Mouse (Mus musculus): ENCODE data around the gene Hipk2. TPM values are rescaled to one million over a fixed set of nuclear protein-coding genes. Genes with fewer than 3 reads are reported as not detected.

The Hipk2 gene
- polyA plus RNA-seq, 1 experiment = 33.9 TPM

GRCm38 (mm10) chr6:38778887-38779286, 97.1 kb downstream of the Hipk2 start:
- no peak overlapping the region for H3K27ac ChIP-seq (ENCODE audit: control insufficient read depth, insufficient read depth, low read depth, low read length)
- no peak overlapping the region for H3K4me3 ChIP-seq (ENCODE audit: control insufficient read depth, low read depth, low read length)
- TF ChIP-seq CTCF (IDR thresholded peaks at IDR 0.05; ENCODE audit: control insufficient read depth, insufficient read depth, insufficient replicate concordance, low read depth, low read length) (no peak), POLR2A (IDR thresholded peaks at IDR 0.05; ENCODE audit: control insufficient read depth, low read depth, low read length) (no peak)
- no peaks in the 10 kb centered on the region for H3K27me3 ChIP-seq (ENCODE audit: control insufficient read depth, insufficient read depth, low read length)
- no peaks in the 10 kb centered on the region for H3K4me1 ChIP-seq (ENCODE audit: control insufficient read depth, insufficient read depth, low read length)
- H3K36me3 ChIP-seq (ENCODE audit: control insufficient read depth, insufficient read depth, low read length) = no peaks in the 10 kb centered on the region

GRCm38 (mm10) chr6:38776000-38776584, 99.9 kb downstream of the Hipk2 start:
- TF ChIP-seq POLR2A (IDR thresholded peaks at IDR 0.05; ENCODE audit: control insufficient read depth, low read depth, low read length) (no peak), CTCF (IDR thresholded peaks at IDR 0.05; ENCODE audit: control insufficient read depth, insufficient read depth, insufficient replicate concordance, low read depth, low read length) (no peak)
- no peaks in the 10 kb centered on the region for H3K36me3 ChIP-seq (ENCODE audit: control insufficient read depth, insufficient read depth, low read length)
- no peak overlapping the region for H3K27ac ChIP-seq (ENCODE audit: control insufficient read depth, insufficient read depth, low read depth, low read length)
- H3K27me3 ChIP-seq (ENCODE audit: control insufficient read depth, insufficient read depth, low read length) = no peaks in the 10 kb centered on the region
- no peaks in the 10 kb centered on the region for H3K4me1 ChIP-seq (ENCODE audit: control insufficient read depth, insufficient read depth, low read length)
- no peak overlapping the region for H3K4me3 ChIP-seq (ENCODE audit: control insufficient read depth, low read depth, low read length)

GRCm38 (mm10) chr6:38772836-38773518, 103.0 kb downstream of the Hipk2 start:
- H3K4me1 ChIP-seq (ENCODE audit: control insufficient read depth, insufficient read depth, low read length) = no peaks in the 10 kb centered on the region
- H3K4me3 ChIP-seq (ENCODE audit: control insufficient read depth, low read depth, low read length) = no peak overlapping the region
- no peaks in the 10 kb centered on the region for H3K36me3 ChIP-seq (ENCODE audit: control insufficient read depth, insufficient read depth, low read length)
- H3K27me3 ChIP-seq (ENCODE audit: control insufficient read depth, insufficient read depth, low read length) = no peaks in the 10 kb centered on the region
- H3K27ac ChIP-seq (ENCODE audit: control insufficient read depth, insufficient read depth, low read depth, low read length) = no peak overlapping the region
- no peak for TF ChIP-seq CTCF (IDR thresholded peaks at IDR 0.05; ENCODE audit: control insufficient read depth, insufficient read depth, insufficient replicate concordance, low read depth, low read length)

GRCm38 (mm10) chr6:38771061-38771667, 104.8 kb downstream of the Hipk2 start:
- H3K36me3 ChIP-seq (ENCODE audit: control insufficient read depth, insufficient read depth, low read length) = no peaks in the 10 kb centered on the region
- H3K27ac ChIP-seq (ENCODE audit: control insufficient read depth, insufficient read depth, low read depth, low read length) = no peak overlapping the region
- no peak overlapping the region for H3K4me3 ChIP-seq (ENCODE audit: control insufficient read depth, low read depth, low read length)
- no peaks in the 10 kb centered on the region for H3K4me1 ChIP-seq (ENCODE audit: control insufficient read depth, insufficient read depth, low read length)
- TF ChIP-seq CTCF (IDR thresholded peaks at IDR 0.05; ENCODE audit: control insufficient read depth, insufficient read depth, insufficient replicate concordance, low read depth, low read length) = no peak
- no peak for TF ChIP-seq POLR2A (IDR thresholded peaks at IDR 0.05; ENCODE audit: control insufficient read depth, low read depth, low read length)
- H3K27me3 ChIP-seq (ENCODE audit: control insufficient read depth, insufficient read depth, low read length) = no peaks in the 10 kb centered on the region

GRCm38 (mm10) chr6:38769627-38770026, 106.3 kb downstream of the Hipk2 start:
- TF ChIP-seq POLR2A (IDR thresholded peaks at IDR 0.05; ENCODE audit: control insufficient read depth, low read depth, low read length) = no peak
- no peak for TF ChIP-seq CTCF (IDR thresholded peaks at IDR 0.05; ENCODE audit: control insufficient read depth, insufficient read depth, insufficient replicate concordance, low read depth, low read length)
- Histone ChIP-seq H3K27ac (ENCODE audit: control insufficient read depth, insufficient read depth, low read depth, low read length) (no peak overlapping the region), H3K36me3 (ENCODE audit: control insufficient read depth, insufficient read depth, low read length) (no peaks in the 10 kb centered on the region), H3K27me3 (ENCODE audit: control insufficient read depth, insufficient read depth, low read length) (no peaks in the 10 kb centered on the region), H3K4me1 (ENCODE audit: control insufficient read depth, insufficient read depth, low read length) (no peaks in the 10 kb centered on the region), H3K4me3 (ENCODE audit: control insufficient read depth, low read depth, low read length) (no peak overlapping the region)

- Histone ChIP-seq H3K36me3 (ENCODE audit: control insufficient read depth, insufficient read depth, low read length) (no peaks in the 10 kb centered on the region), H3K4me3 (ENCODE audit: control insufficient read depth, low read depth, low read length) (no peak overlapping the region), H3K27me3 (ENCODE audit: control insufficient read depth, insufficient read depth, low read length) (no peaks in the 10 kb centered on the region), H3K27ac (ENCODE audit: control insufficient read depth, insufficient read depth, low read depth, low read length) (no peak overlapping the region), H3K4me1 (ENCODE audit: control insufficient read depth, insufficient read depth, low read length) (no peaks in the 10 kb centered on the region)
- TF ChIP-seq CTCF (IDR thresholded peaks at IDR 0.05; ENCODE audit: control insufficient read depth, insufficient read depth, insufficient replicate concordance, low read depth, low read length) (no peak), POLR2A (IDR thresholded peaks at IDR 0.05; ENCODE audit: control insufficient read depth, low read depth, low read length) (no peak)
Measured at GRCm38 (mm10) chr6:38762588-38763265, 113.2 kb downstream of the Hipk2 start.

- no peaks in the 10 kb centered on the region for H3K4me1 ChIP-seq (ENCODE audit: control insufficient read depth, insufficient read depth, low read length)
- H3K36me3 ChIP-seq (ENCODE audit: control insufficient read depth, insufficient read depth, low read length) = no peaks in the 10 kb centered on the region
- H3K27ac ChIP-seq (ENCODE audit: control insufficient read depth, insufficient read depth, low read depth, low read length) = no peak overlapping the region
- H3K4me3 ChIP-seq (ENCODE audit: control insufficient read depth, low read depth, low read length) = no peak overlapping the region
- H3K27me3 ChIP-seq (ENCODE audit: control insufficient read depth, insufficient read depth, low read length) = no peaks in the 10 kb centered on the region
- TF ChIP-seq CTCF (IDR thresholded peaks at IDR 0.05; ENCODE audit: control insufficient read depth, insufficient read depth, insufficient replicate concordance, low read depth, low read length) (no peak), POLR2A (IDR thresholded peaks at IDR 0.05; ENCODE audit: control insufficient read depth, low read depth, low read length) (no peak)
Measured at GRCm38 (mm10) chr6:38762006-38762405, 114.0 kb downstream of the Hipk2 start.

Measured in testis, adult 2 months (tissue).